Mouse (Mus musculus): Measurements from ENCODE around the gene Padi4. TPM values are rescaled to one million over a fixed set of nuclear protein-coding genes. Genes with fewer than 3 reads are reported as not detected.

Gene Padi4
- polyA plus RNA-seq, 1 experiment from 2014 or later, result 0.06 TPM

DNA sequence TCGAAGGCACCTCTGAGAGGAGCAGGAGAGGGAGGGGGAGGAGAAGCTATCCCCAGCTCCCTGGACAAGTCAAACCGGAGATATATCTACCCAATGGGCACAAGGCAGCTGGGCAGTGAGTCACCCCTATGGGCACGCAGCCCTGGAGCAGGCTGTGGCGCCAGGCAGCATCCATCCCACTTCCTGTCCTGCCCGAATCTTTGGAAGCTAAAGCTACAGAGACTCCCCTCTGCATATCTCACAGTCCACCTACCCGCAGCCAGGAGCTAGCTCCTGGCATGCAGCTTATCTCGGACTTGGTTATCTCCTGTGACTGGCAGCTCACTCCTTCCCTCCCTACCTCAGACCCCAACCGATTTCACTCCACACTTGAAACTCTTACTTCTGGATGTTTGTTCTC lies 35.1 kb upstream of the Padi4 start:
- Histone ChIP-seq H3K4me1 (peaks cover 25% of the 10 kb centered on the region), H3K9ac (no peak overlapping the region), H3K36me3 (no peaks in the 10 kb centered on the region), H3K4me2 (replicated peaks) (no peak overlapping the region), H3K4me3 (no peak overlapping the region), H3K9me3 (no peaks in the 10 kb centered on the region), H3K27ac (no peak overlapping the region), H3K27me3 (no peaks in the 10 kb centered on the region)
- no peak for ATAC-seq (ENCODE audit: low FRiP score, low read depth)
- WGBS, result 79% methylated on average over 8 of the region's 8 CpGs

- Histone ChIP-seq H3K27me3 (no peaks in the 10 kb centered on the region), H3K9me3 (no peaks in the 10 kb centered on the region), H3K4me3 (no peak overlapping the region), H3K36me3 (no peaks in the 10 kb centered on the region), H3K4me1 (no peaks in the 10 kb centered on the region), H3K9ac (no peak overlapping the region), H3K27ac (no peak overlapping the region), H3K4me2 (replicated peaks) (no peak overlapping the region)
- 76% methylated on average over 9 of the region's 9 CpGs for WGBS
- ATAC-seq (ENCODE audit: low FRiP score, low read depth), result no peak
Measured at GRCm38 (mm10) chr4:140804601-140805000, 30.6 kb upstream of the Padi4 start.

GRCm38 (mm10) chr4:140801364-140801763 lies 27.3 kb upstream of the Padi4 start:
- Histone ChIP-seq H3K36me3 (no peaks in the 10 kb centered on the region), H3K4me3 (no peak overlapping the region), H3K27me3 (no peaks in the 10 kb centered on the region), H3K9ac (no peak overlapping the region), H3K9me3 (no peaks in the 10 kb centered on the region), H3K4me1 (0 out of 2 replicates have a peak, but pooled peaks cover 3% of the 10 kb centered on the region), H3K27ac (no peak overlapping the region), H3K4me2 (replicated peaks) (no peak overlapping the region)
- 70% methylated on average over 3 of the region's 3 CpGs for WGBS
- no peak for ATAC-seq (ENCODE audit: low FRiP score, low read depth)

DNA sequence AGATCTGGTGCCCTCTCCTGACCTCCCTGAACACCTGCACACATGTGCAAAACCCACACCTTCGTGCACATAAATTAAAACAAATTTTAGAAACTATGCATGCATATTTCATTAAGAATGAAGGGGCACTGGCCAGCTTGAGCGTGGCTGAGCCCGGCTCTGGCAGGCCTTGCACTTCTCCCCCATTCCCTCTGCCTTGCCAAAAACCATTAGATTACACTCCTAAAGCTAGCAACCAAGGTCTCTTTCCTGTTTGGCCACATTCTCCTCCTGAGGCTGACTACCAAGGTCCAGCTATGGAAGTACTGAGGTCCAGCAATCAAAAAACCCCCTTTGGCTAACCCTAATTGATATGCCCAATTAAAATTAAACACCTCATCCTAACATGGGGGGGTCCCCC lies 22.8 kb upstream of the Padi4 start:
- Histone ChIP-seq H3K4me3 (no peak overlapping the region), H3K9me3 (no peaks in the 10 kb centered on the region), H3K4me2 (replicated peaks) (no peak overlapping the region), H3K4me1 (0 out of 2 replicates have a peak, but pooled peaks cover 3% of the 10 kb centered on the region), H3K36me3 (no peaks in the 10 kb centered on the region), H3K27ac (no peak overlapping the region), H3K9ac (no peak overlapping the region), H3K27me3 (no peaks in the 10 kb centered on the region)
- no peak for ATAC-seq (ENCODE audit: low FRiP score, low read depth)
- 70% methylated on average over 3 of the region's 3 CpGs for WGBS

DNA sequence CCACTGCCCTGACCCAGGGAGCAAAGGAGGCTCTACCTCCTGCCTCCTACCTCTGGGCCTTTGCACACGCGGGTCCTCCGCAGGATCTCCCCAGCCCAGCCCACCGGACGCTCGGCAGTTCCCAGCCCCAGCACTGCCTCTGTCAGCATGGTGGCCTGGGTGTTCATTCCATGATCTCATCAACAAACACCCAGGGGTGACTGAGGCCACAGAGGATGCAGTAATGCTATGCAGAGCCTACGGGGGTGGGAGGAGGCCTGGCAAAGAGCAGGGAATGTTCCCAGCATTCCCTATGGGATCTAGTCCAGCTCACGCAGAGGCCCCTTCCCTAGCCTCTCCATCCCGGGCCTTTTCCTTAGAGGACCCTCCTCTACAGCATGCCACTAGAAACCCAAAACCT lies 20.6 kb upstream of the Padi4 start:
- Histone ChIP-seq H3K27ac (no peak overlapping the region), H3K27me3 (no peaks in the 10 kb centered on the region), H3K4me1 (peaks cover 9% of the 10 kb centered on the region; the same call in 1 of the 2 replicates), H3K9me3 (no peaks in the 10 kb centered on the region), H3K36me3 (no peaks in the 10 kb centered on the region), H3K9ac (no peak overlapping the region), H3K4me3 (no peak overlapping the region), H3K4me2 (replicated peaks) (no peak overlapping the region)
- no peak for ATAC-seq (ENCODE audit: low FRiP score, low read depth)
- 86% methylated on average over 9 of the region's 9 CpGs for WGBS

DNA sequence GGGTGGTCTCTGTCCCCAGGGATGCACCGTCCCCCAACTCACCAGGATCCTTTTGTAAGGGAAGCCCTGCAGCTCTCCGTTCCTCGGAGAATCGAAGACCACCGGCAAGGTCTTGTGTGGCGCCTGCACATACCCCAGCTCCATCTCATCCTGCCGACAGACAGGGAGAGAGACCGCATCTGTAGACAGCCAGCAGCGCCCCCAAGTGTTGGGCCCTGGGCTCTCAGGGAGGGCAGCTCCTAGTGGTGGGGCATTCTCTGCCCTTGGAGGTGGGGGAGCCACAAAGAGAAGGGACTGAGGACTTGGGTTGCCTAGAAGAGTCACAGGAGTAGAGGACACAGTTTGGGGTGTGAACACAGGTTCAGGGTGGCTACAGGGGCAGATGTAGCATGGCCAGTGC lies 19.8 kb upstream of the Padi4 start:
- H3K36me3 ChIP-seq, result no peaks in the 10 kb centered on the region
- no peaks in the 10 kb centered on the region for H3K9me3 ChIP-seq
- H3K4me3 ChIP-seq, result no peak overlapping the region
- no peak overlapping the region for H3K9ac ChIP-seq
- WGBS, result 54% methylated on average over 9 of the region's 9 CpGs
- no peak overlapping the region for H3K4me2 ChIP-seq (replicated peaks)
- H3K27me3 ChIP-seq, result no peaks in the 10 kb centered on the region
- H3K4me1 ChIP-seq, result peaks cover 6% of the 10 kb centered on the region; the same call in 1 of the 2 replicates
- ATAC-seq (ENCODE audit: low FRiP score, low read depth), result no peak
- H3K27ac ChIP-seq, result no peak overlapping the region

DNA sequence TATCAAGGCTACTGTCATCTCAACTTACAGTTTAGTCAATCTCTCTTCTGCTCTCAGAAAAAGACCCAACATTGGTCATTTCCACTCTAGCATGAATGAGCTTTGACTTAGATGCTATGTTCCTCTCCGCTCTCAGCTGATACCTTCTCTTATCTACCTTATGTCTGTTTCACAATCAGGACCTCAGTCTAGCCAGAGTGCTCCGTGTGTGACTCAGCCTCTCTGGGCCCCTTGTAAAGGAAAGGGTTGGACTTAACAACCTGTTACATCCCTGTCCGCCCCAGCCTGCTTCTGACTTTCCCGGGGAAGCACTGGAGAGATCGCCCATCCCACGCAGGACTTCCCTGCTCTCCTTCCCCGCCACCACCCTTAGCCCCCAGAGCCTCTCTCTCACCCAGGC lies 18.5 kb upstream of the Padi4 start:
- Histone ChIP-seq H3K4me2 (replicated peaks) (no peak overlapping the region), H3K27ac (no peak overlapping the region), H3K36me3 (no peaks in the 10 kb centered on the region), H3K4me1 (peaks cover 6% of the 10 kb centered on the region; the same call in 1 of the 2 replicates), H3K4me3 (no peak overlapping the region), H3K27me3 (no peaks in the 10 kb centered on the region), H3K9ac (no peak overlapping the region), H3K9me3 (no peaks in the 10 kb centered on the region)
- 85% methylated on average over 7 of the region's 7 CpGs for WGBS
- no peak for ATAC-seq (ENCODE audit: low FRiP score, low read depth)

DNA sequence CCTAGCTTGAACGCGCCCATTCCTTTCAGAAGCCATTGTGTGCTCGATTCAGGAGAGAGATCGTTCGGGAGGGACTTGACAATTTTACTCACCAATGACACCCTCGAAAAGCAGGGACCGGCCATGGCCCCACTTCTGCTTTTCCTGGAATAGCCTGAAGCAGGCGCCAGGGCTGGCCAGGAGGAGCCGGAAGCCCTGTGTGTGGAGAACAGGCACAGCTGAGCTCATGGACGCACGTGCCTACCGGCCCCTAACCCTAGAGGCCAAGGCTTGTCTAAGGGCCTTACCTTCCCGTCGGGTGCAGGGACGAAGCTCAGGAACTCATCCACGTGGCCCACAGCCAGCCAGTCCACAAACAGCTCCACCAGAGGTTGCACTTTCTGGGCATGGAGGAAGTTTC lies 17.0 kb upstream of the Padi4 start:
- Histone ChIP-seq H3K27ac (no peak overlapping the region), H3K4me3 (no peak overlapping the region), H3K27me3 (no peaks in the 10 kb centered on the region), H3K9me3 (no peaks in the 10 kb centered on the region), H3K4me2 (replicated peaks) (no peak overlapping the region), H3K9ac (no peak overlapping the region), H3K36me3 (no peaks in the 10 kb centered on the region), H3K4me1 (peaks cover 6% of the 10 kb centered on the region; the same call in 1 of the 2 replicates)
- WGBS, result 85% methylated on average over 16 of the region's 16 CpGs
- ATAC-seq (ENCODE audit: low FRiP score, low read depth), result no peak

- WGBS, result 86% methylated on average over 4 of the region's 4 CpGs
- Histone ChIP-seq H3K4me3 (no peak overlapping the region), H3K27ac (no peak overlapping the region), H3K27me3 (no peaks in the 10 kb centered on the region), H3K9ac (no peak overlapping the region), H3K36me3 (no peaks in the 10 kb centered on the region), H3K9me3 (no peaks in the 10 kb centered on the region), H3K4me2 (replicated peaks) (no peak overlapping the region), H3K4me1 (peaks cover 6% of the 10 kb centered on the region; the same call in 1 of the 2 replicates)
- no peak for ATAC-seq (ENCODE audit: low FRiP score, low read depth)
Measured at GRCm38 (mm10) chr4:140789983-140790382, 15.9 kb upstream of the Padi4 start.

- WGBS, result 42% methylated on average over 6 of the region's 6 CpGs
- ATAC-seq (ENCODE audit: low FRiP score, low read depth), result no peak
- Histone ChIP-seq H3K4me3 (no peak overlapping the region), H3K27me3 (no peaks in the 10 kb centered on the region), H3K36me3 (no peaks in the 10 kb centered on the region), H3K27ac (no peak overlapping the region), H3K9me3 (no peaks in the 10 kb centered on the region), H3K9ac (no peak overlapping the region), H3K4me1 (peaks cover 6% of the 10 kb centered on the region; the same call in 1 of the 2 replicates), H3K4me2 (replicated peaks) (no peak overlapping the region)
Measured at GRCm38 (mm10) chr4:140788983-140789382, 14.9 kb upstream of the Padi4 start.

GRCm38 (mm10) chr4:140788264-140788663 lies 14.2 kb upstream of the Padi4 start:
- Histone ChIP-seq H3K36me3 (no peaks in the 10 kb centered on the region), H3K27me3 (no peaks in the 10 kb centered on the region), H3K4me3 (no peak overlapping the region), H3K27ac (no peak overlapping the region), H3K4me2 (replicated peaks) (no peak overlapping the region), H3K9me3 (no peaks in the 10 kb centered on the region), H3K4me1 (peaks cover 6% of the 10 kb centered on the region; the same call in 1 of the 2 replicates), H3K9ac (no peak overlapping the region)
- no peak for ATAC-seq (ENCODE audit: low FRiP score, low read depth)
- 77% methylated on average over 6 of the region's 6 CpGs for WGBS

- Histone ChIP-seq H3K4me2 (replicated peaks) (no peak overlapping the region), H3K27ac (no peak overlapping the region), H3K9ac (no peak overlapping the region), H3K4me3 (no peak overlapping the region), H3K4me1 (peaks cover 6% of the 10 kb centered on the region; the same call in 1 of the 2 replicates), H3K27me3 (no peaks in the 10 kb centered on the region), H3K36me3 (no peaks in the 10 kb centered on the region), H3K9me3 (no peaks in the 10 kb centered on the region)
- WGBS, result 67% methylated on average over 3 of the region's 4 CpGs
- no peak for ATAC-seq (ENCODE audit: low FRiP score, low read depth)
Measured at GRCm38 (mm10) chr4:140787414-140787813, 13.4 kb upstream of the Padi4 start.

DNA sequence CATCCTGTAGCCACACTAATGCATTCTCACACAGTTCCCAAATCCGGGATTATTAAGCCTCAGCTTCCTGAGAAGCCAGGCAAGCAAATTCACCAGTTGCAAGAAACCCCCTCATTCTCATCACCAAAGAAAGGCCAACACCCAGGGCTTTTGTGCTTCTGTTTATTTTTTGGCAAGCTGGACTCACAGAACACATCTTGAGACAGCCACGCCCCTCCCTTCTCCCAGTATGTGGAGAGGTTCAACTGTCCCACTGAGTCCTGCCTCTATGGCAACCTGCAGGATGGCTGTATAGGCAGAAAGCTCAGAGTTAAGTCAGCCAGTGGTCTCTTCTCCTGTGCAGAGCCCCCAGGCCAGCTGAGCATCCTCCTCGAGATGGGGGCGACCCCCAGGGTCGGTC lies 11.2 kb upstream of the Padi4 start:
- peaks cover 5% of the 10 kb centered on the region; the same call in 1 of the 2 replicates for H3K4me1 ChIP-seq
- no peak overlapping the region for H3K27ac ChIP-seq
- no peaks in the 10 kb centered on the region for H3K36me3 ChIP-seq
- WGBS, result 79% methylated on average over 5 of the region's 5 CpGs
- no peak overlapping the region for H3K9ac ChIP-seq
- ATAC-seq (ENCODE audit: low FRiP score, low read depth), result no peak
- H3K9me3 ChIP-seq, result 0 out of 2 replicates have a peak, but pooled peaks cover 2% of the 10 kb centered on the region
- H3K4me3 ChIP-seq, result no peak overlapping the region
- H3K27me3 ChIP-seq, result no peaks in the 10 kb centered on the region
- no peak overlapping the region for H3K4me2 ChIP-seq (replicated peaks)
